Mouse (Mus musculus) CH12.LX (cell line): Measurements from ENCODE around the gene Pex13.

Experiments used
- BHLHE40 ChIP-seq: IDR thresholded peaks from 2 replicates; pipeline ENCODE4 v1.6.1; 2011; ENCODE audit warnings: mild to moderate bottlenecking, low read depth, low read length, improper control_type of control experiment
- CHD1 ChIP-seq: IDR thresholded peaks from 2 replicates; pipeline ENCODE4 v1.6.1; 2012; ENCODE audit warnings: low read depth, low read length, improper control_type of control experiment, inconsistent platforms
- CTCF ChIP-seq, 2 experiments: IDR thresholded peaks in 1 of 2; conservative IDR thresholded peaks in 1 of 2; 2 replicates each; pipeline ENCODE4 v1.5.1; 2011 to 2012; ENCODE audit warnings: low read depth in 2 of 2, low read length in 2 of 2, improper control_type of control experiment in 1 of 2, inconsistent platforms in 1 of 2, mild to moderate bottlenecking in 1 of 2, moderate library complexity in 1 of 2
- HCFC1 ChIP-seq: IDR thresholded peaks from 2 replicates; pipeline ENCODE4 v1.6.1; 2012; ENCODE audit warnings: low read depth, mild to moderate bottlenecking, inconsistent platforms, low read length, improper control_type of control experiment
- MEF2A ChIP-seq: IDR thresholded peaks from 2 replicates; pipeline ENCODE4 v1.6.1; 2014; ENCODE audit warnings: low read depth, mild to moderate bottlenecking, inconsistent platforms, low read length, improper control_type of control experiment, borderline replicate concordance
- NELFE ChIP-seq: IDR thresholded peaks from 2 replicates; pipeline ENCODE4 v1.6.1; 2011; ENCODE audit warnings: low read depth, low read length, improper control_type of control experiment
- POLR2A ChIP-seq: IDR thresholded peaks from 2 replicates; pipeline ENCODE4 v1.6.1; 2011; ENCODE audit warnings: low read depth, mild to moderate bottlenecking, improper control_type of control experiment, low read length
- ZC3H11A ChIP-seq: IDR thresholded peaks from 2 replicates; pipeline ENCODE4 v1.6.1; 2012; ENCODE audit warnings: low read depth, mild to moderate bottlenecking, inconsistent platforms, low read length, improper control_type of control experiment
- ZNF384 ChIP-seq: IDR thresholded peaks from 2 replicates; pipeline ENCODE4 v1.6.1; 2012; ENCODE audit warnings: low read depth, low read length, improper control_type of control experiment, inconsistent platforms

GRCm38 (mm10) chr11:23665798-23666501 lies at the start of gene Pex13:
- TF ChIP-seq POLR2A (peak; percentile 79), CHD1 (peak; percentile 95), ZNF384 (no peak), CTCF (conservative IDR thresholded peaks at IDR 0.05 in 1 of 2, IDR thresholded peaks at IDR 0.05 in 1 of 2; ENCODE audit: low read depth in 2 of 2, low read length in 2 of 2) (no peak), BHLHE40 (peak; percentile 40; the same call in 1 of the 2 replicates), NELFE (peak; percentile 89), MEF2A (peak; percentile 64), ZC3H11A (no peak), HCFC1 (peak; percentile 90)
